Mouse (Mus musculus) forebrain, embryonic 12.5 days (tissue): ENCODE measurements around the gene Ly6g6c. TPM values are rescaled to one million over a fixed set of nuclear protein-coding genes. Genes with fewer than 3 reads are reported as not detected.

Experiments used
- ATAC-seq: fragments of 200-750 bp; cut with Nextera tagmentation; 2 replicates; pipeline ENCODE4 v1.8.0; 2017; ENCODE audit warnings: moderate TSS enrichment; ENCODE audit not compliant: low FRiP score
- H3K27ac ChIP-seq: fragments of 300-500 bp; sonication (generic); 2 replicates; pipeline ENCODE4 v1.5.1; 2016; ENCODE audit warnings: mild to moderate bottlenecking
- H3K27me3 ChIP-seq: fragments of 300-500 bp; sonication (generic); 2 replicates; pipeline ENCODE4 v1.6.1; 2016; ENCODE audit warnings: mild to moderate bottlenecking
- H3K36me3 ChIP-seq: fragments of 300-500 bp; sonication (generic); replicated peaks from 2 replicates; pipeline ENCODE4 v1.6.1; 2016; ENCODE audit warnings: mild to moderate bottlenecking
- H3K4me1 ChIP-seq: fragments of 300-500 bp; sonication (generic); 2 replicates; pipeline ENCODE4 v1.6.1; 2016
- H3K4me2 ChIP-seq: fragments of 300-500 bp; sonication (generic); 2 replicates; pipeline ENCODE4 v1.6.1; 2016; ENCODE audit warnings: mild to moderate bottlenecking, moderate library complexity
- H3K4me3 ChIP-seq: fragments of 300-500 bp; sonication (generic); replicated peaks from 2 replicates; pipeline ENCODE4 v1.5.1; 2016; ENCODE audit warnings: mild to moderate bottlenecking
- H3K9ac ChIP-seq: fragments of 300-500 bp; sonication (generic); 2 replicates; pipeline ENCODE4 v1.6.1; 2016; ENCODE audit warnings: mild to moderate bottlenecking
- H3K9me3 ChIP-seq: fragments of 300-500 bp; sonication (generic); 2 replicates; pipeline ENCODE4 v1.6.1; 2016
- WGBS: fragments of 180-500 bp; shearing (Covaris S2); methylation state at CpG from one replicate; pipeline ENCODE4 v1.1.7; 2016; 5-methylcytosine and 5-hydroxymethylcytosine counted together
- polyA plus RNA-seq: library from polyadenylated mRNA; unstranded; fragments of >200 nt; fragmentation: Nextera tagmentation; extraction: Ambion mirVana; gene quantifications from 2 replicates; pipeline ENCODE4 v1.2.1, GENCODE M21; 2016

The Ly6g6c gene
- polyA plus RNA-seq, 1 experiment from 2014 or later = not detected

- H3K27me3 ChIP-seq = no peaks in the 10 kb centered on the region
- no peak for ATAC-seq
- H3K27ac ChIP-seq = no peak overlapping the region
- 77% methylated on average over 12 of the region's 12 CpGs for WGBS
- H3K4me1 ChIP-seq = no peaks in the 10 kb centered on the region
- no peak overlapping the region for H3K9ac ChIP-seq
- no peak overlapping the region for H3K4me2 ChIP-seq
- no peak overlapping the region for H3K4me3 ChIP-seq
- no peaks in the 10 kb centered on the region for H3K9me3 ChIP-seq
- peaks cover 94% of the 10 kb centered on the region for H3K36me3 ChIP-seq
Observed at GRCm38 (mm10) chr17:35097164-35097655, 32.0 kb downstream of the Ly6g6c start.

- WGBS = 75% methylated on average over 10 of the region's 10 CpGs
- ATAC-seq = no peak
- Histone ChIP-seq H3K27ac (no peak overlapping the region), H3K9ac (no peak overlapping the region), H3K4me3 (no peak overlapping the region), H3K9me3 (no peaks in the 10 kb centered on the region), H3K4me2 (no peak overlapping the region), H3K4me1 (no peaks in the 10 kb centered on the region), H3K27me3 (no peaks in the 10 kb centered on the region), H3K36me3 (peaks cover 85% of the 10 kb centered on the region)
Observed at GRCm38 (mm10) chr17:35100196-35100765, 35.1 kb downstream of the Ly6g6c start.

GRCm38 (mm10) chr17:35101161-35101560, 36.0 kb downstream of the Ly6g6c start:
- Histone ChIP-seq H3K9ac (no peak overlapping the region), H3K36me3 (peaks cover 78% of the 10 kb centered on the region), H3K27me3 (no peaks in the 10 kb centered on the region), H3K27ac (no peak overlapping the region), H3K4me3 (no peak overlapping the region), H3K4me1 (peaks cover 6% of the 10 kb centered on the region; the same call in 1 of the 2 replicates), H3K9me3 (no peaks in the 10 kb centered on the region), H3K4me2 (no peak overlapping the region)
- WGBS = 95% methylated on average over 11 of the region's 11 CpGs
- no peak for ATAC-seq

- H3K9me3 ChIP-seq = no peaks in the 10 kb centered on the region
- H3K4me2 ChIP-seq = no peak overlapping the region
- no peak overlapping the region for H3K27ac ChIP-seq
- no peaks in the 10 kb centered on the region for H3K27me3 ChIP-seq
- H3K9ac ChIP-seq = no peak overlapping the region
- H3K4me1 ChIP-seq = peaks cover 8% of the 10 kb centered on the region; the same call in 1 of the 2 replicates
- 81% methylated on average over 8 of the region's 8 CpGs for WGBS
- no peak overlapping the region for H3K4me3 ChIP-seq
- H3K36me3 ChIP-seq = peaks cover 67% of the 10 kb centered on the region
- ATAC-seq = no peak
Observed at GRCm38 (mm10) chr17:35102299-35102698, 37.1 kb downstream of the Ly6g6c start.

GRCm38 (mm10) chr17:35103221-35103690, 38.1 kb downstream of the Ly6g6c start:
- Histone ChIP-seq H3K4me1 (peaks cover 8% of the 10 kb centered on the region; the same call in 1 of the 2 replicates), H3K4me3 (no peak overlapping the region), H3K4me2 (no peak overlapping the region), H3K36me3 (peaks cover 57% of the 10 kb centered on the region), H3K9ac (no peak overlapping the region), H3K9me3 (no peaks in the 10 kb centered on the region), H3K27ac (no peak overlapping the region), H3K27me3 (no peaks in the 10 kb centered on the region)
- 79% methylated on average over 6 of the region's 6 CpGs for WGBS
- ATAC-seq = no peak

- Histone ChIP-seq H3K9me3 (no peaks in the 10 kb centered on the region), H3K4me2 (no peak overlapping the region), H3K27ac (no peak overlapping the region), H3K9ac (no peak overlapping the region), H3K4me1 (peaks cover 8% of the 10 kb centered on the region; the same call in 1 of the 2 replicates), H3K4me3 (no peak overlapping the region), H3K36me3 (peaks cover 49% of the 10 kb centered on the region), H3K27me3 (no peaks in the 10 kb centered on the region)
- no peak for ATAC-seq
- WGBS = 91% methylated on average over 7 of the region's 7 CpGs
Observed at GRCm38 (mm10) chr17:35104079-35104478, 38.9 kb downstream of the Ly6g6c start.

GRCm38 (mm10) chr17:35104754-35105153, 39.6 kb downstream of the Ly6g6c start:
- H3K27me3 ChIP-seq = no peaks in the 10 kb centered on the region
- no peak overlapping the region for H3K9ac ChIP-seq
- no peak for ATAC-seq
- no peak overlapping the region for H3K4me2 ChIP-seq
- WGBS = 84% methylated on average over 6 of the region's 6 CpGs
- H3K27ac ChIP-seq = no peak overlapping the region
- peaks cover 8% of the 10 kb centered on the region; the same call in 1 of the 2 replicates for H3K4me1 ChIP-seq
- no peak overlapping the region for H3K4me3 ChIP-seq
- peaks cover 42% of the 10 kb centered on the region for H3K36me3 ChIP-seq
- H3K9me3 ChIP-seq = no peaks in the 10 kb centered on the region

GRCm38 (mm10) chr17:35105740-35106389, 40.7 kb downstream of the Ly6g6c start:
- peaks cover 31% of the 10 kb centered on the region for H3K36me3 ChIP-seq

GRCm38 (mm10) chr17:35106522-35106921, 41.3 kb downstream of the Ly6g6c start:
- H3K27ac ChIP-seq = no peak overlapping the region
- peaks cover 25% of the 10 kb centered on the region for H3K36me3 ChIP-seq
- no peak overlapping the region for H3K4me3 ChIP-seq
- H3K27me3 ChIP-seq = no peaks in the 10 kb centered on the region; the same call in 1 of the 2 replicates
- H3K4me1 ChIP-seq = peaks cover 8% of the 10 kb centered on the region; the same call in 1 of the 2 replicates
- H3K9ac ChIP-seq = 0 out of 2 replicates have a peak overlapping the region, but pooled peaks have one; percentile 29
- no peak for ATAC-seq
- H3K4me2 ChIP-seq = no peak overlapping the region; the same call in 1 of the 2 replicates
- 60% methylated on average over 3 of the region's 3 CpGs for WGBS
- H3K9me3 ChIP-seq = no peaks in the 10 kb centered on the region

More at GRCm38 (mm10) chr17:35105740-35106389, 40.7 kb downstream of the Ly6g6c start:
- peak; percentile 51 for ATAC-seq
- H3K9ac ChIP-seq = peak overlapping the region; percentile 29; the same call in 1 of the 2 replicates
- no peak overlapping the region for H3K27ac ChIP-seq
- H3K4me3 ChIP-seq = no peak overlapping the region; the same call in 1 of the 2 replicates
- H3K9me3 ChIP-seq = no peaks in the 10 kb centered on the region
- H3K27me3 ChIP-seq = no peaks in the 10 kb centered on the region
- peak overlapping the region; percentile 42 for H3K4me2 ChIP-seq
- peaks cover 8% of the 10 kb centered on the region; the same call in 1 of the 2 replicates for H3K4me1 ChIP-seq
- 23% methylated on average over 13 of the region's 13 CpGs for WGBS

GRCm38 (mm10) chr17:35108097-35108496, 42.9 kb downstream of the Ly6g6c start, which contains the start of gene Ly6g5c:
Gene Ly6g5c (plus strand): TSS chr17:35108279.
- H3K9ac ChIP-seq = no peak within 1 kb of the TSS
- H3K27ac ChIP-seq = no peak within 1 kb of the TSS
- ATAC-seq = no peak
- no peaks in the 10 kb centered on the region for H3K9me3 ChIP-seq
- no peak within 1 kb of the TSS for H3K4me3 ChIP-seq
- H3K27me3 ChIP-seq = no peaks in the 10 kb centered on the region; the same call in 1 of the 2 replicates
- peaks cover 9% of the 10 kb centered on the region for H3K36me3 ChIP-seq
- WGBS = 90% methylated on average over 6 of the region's 6 CpGs
- H3K4me1 ChIP-seq = peaks cover 8% of the 10 kb centered on the region; the same call in 1 of the 2 replicates
- no peak within 1 kb of the TSS for H3K4me2 ChIP-seq

- no peak for ATAC-seq
- 83% methylated on average over 9 of the region's 9 CpGs for WGBS
- no peaks in the 10 kb centered on the region for H3K4me1 ChIP-seq
- no peak overlapping the region for H3K4me2 ChIP-seq
- no peaks in the 10 kb centered on the region; the same call in 1 of the 2 replicates for H3K27me3 ChIP-seq
- H3K36me3 ChIP-seq = peaks cover 30% of the 10 kb centered on the region
- no peak overlapping the region for H3K4me3 ChIP-seq
- H3K9me3 ChIP-seq = no peaks in the 10 kb centered on the region
- no peak overlapping the region for H3K9ac ChIP-seq
- H3K27ac ChIP-seq = no peak overlapping the region
Observed at GRCm38 (mm10) chr17:35111774-35112173, 46.6 kb downstream of the Ly6g6c start.
